Mouse (Mus musculus) B cell, adult 67 days (primary cell): ENCODE measurements around the gene Gtf2i. TPM values are rescaled to one million over a fixed set of nuclear protein-coding genes. Genes with fewer than 3 reads are reported as not detected.

ENCODE experiments used
- total RNA-seq, 2 experiments: library from RNA; stranded (reverse); gene quantifications; 4 replicates each; pipeline ENCODE4 v1.2.4; 2023

The Gtf2i gene
- total RNA-seq = 10 to 100 TPM; 84.1 to 88.6 TPM

GRCm38 (mm10) chr5:134314688-134315622 is at the start of gene Gtf2i:
Gene Gtf2i, minus strand, starts transcription at chr5:134314760.

DNA sequence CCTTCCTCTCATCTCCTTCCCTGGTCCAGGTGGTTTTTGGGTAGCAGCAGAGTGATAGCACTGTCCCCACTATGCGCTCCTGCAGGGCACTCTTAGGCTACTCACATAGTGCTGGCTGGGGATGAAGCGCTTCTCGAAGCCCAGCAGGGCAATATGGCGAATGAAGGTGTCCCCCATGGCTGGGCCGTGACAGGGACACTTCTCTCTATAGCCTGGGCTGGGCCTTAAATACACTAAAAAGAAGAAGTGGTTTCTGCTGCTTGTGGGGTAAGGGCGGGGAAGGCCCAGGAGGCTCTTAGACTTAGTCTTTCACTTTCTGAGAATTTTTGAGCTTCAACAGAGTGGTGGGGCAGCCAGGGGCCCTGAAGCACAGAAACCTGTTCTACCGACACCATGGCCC is 85.2 kb downstream of the Gtf2i start, which contains the start of gene Ncf1:
Ncf1 (minus strand) TSS at position 235 of the 400 bp plus-strand sequence.

Other genes with a start within 250 kb of the Gtf2i start
- 1 to 10 TPM; 6.9 to 7.3 TPM for gene Castor2, start 215.0 kb downstream of the Gtf2i start, total RNA-seq
- 10 to 100 TPM; 16.4 to 19.6 TPM for gene Rcc1l, start 138.0 kb downstream of the Gtf2i start, total RNA-seq
- 10 to 100 TPM; 18.7 to 19.3 TPM for gene Gtf2ird2, start 130.7 kb downstream of the Gtf2i start, total RNA-seq
- gene Ncf1, start 85.1 kb downstream of the Gtf2i start, total RNA-seq = 100 to 1,000 TPM; 274 to 314 TPM
- gene Gtf2ird1, start 142.0 kb upstream of the Gtf2i start, total RNA-seq = under 1 TPM in 1 of 2 experiments, not detected in 1; 0.92 TPM
- 1 to 10 TPM; 6.0 to 7.0 TPM for gene Clip2, start 237.7 kb upstream of the Gtf2i start, total RNA-seq
- under 1 TPM in 1 of 2 experiments, not detected in 1; 0.26 TPM for gene Syna, start 245.4 kb upstream of the Gtf2i start, total RNA-seq